Mouse (Mus musculus): ENCODE results near the gene Vmn1r29.
"Not testable (repeated sequence)": the region's sequence is repeated elsewhere in the genome, so short reads cannot be mapped to it uniquely, and the experiment has no call there.

The Vmn1r29 gene

DNA sequence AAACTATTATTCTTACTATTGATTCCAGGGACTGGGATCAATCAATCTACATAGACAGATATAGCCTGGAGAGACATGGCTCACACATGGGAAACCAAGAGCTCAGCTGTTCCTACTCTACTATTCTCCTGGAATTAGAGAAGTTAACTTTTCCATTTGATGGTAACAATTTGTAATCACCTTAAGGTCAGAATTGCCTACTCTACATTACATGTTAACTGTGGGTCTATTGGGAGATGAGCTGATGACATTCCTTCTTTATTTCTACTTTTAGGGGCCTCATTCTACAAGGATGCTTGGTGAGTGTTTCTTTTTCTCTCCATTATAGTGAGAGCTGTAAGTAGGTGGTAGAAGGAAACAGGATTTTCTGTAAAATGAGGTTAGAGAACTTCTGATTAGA lies at the start of gene Vmn1r29:
Gene Vmn1r29 (plus strand): TSS at position 301 of the 400 bp plus-strand sequence.
- no peak for DNase-seq (ENCODE audit: low spot score)

DNA sequence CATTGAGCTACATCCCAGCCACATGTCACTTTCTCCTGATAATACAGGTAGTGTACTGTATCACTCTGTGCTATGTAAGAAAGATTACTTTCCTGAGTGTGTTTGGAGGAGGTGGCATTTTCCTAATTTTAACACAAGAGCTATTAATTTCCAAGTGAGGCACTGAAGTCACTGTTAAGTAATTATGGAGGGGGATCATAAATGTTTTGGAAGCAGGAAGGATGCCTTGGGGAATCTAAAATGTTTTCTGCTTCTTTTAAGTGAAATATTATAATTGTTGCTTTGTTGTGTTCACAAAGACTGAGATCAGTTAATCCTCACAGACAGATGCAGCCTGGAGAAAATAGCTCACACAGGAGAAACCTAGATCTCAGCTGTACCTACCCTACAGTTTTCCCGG lies 39.6 kb upstream of the Vmn1r29 start, which contains the start of gene Vmn1r28:
Gene Vmn1r28 (plus strand): TSS at position 301 of the 400 bp plus-strand sequence.
- no peak for DNase-seq (ENCODE audit: low spot score)

GRCm38 (mm10) chr6:58279661-58280060 lies 21.7 kb upstream of the Vmn1r29 start:
- not testable (repeated sequence) for DNase-seq (ENCODE audit: low spot score)

- no peak for DNase-seq (ENCODE audit: low spot score)
Measured at GRCm38 (mm10) chr6:58292201-58292600, 9.1 kb upstream of the Vmn1r29 start.

GRCm38 (mm10) chr6:58298511-58298910 lies 2.8 kb upstream of the Vmn1r29 start:
- DNase-seq (ENCODE audit: low spot score): not testable (repeated sequence)

DNA sequence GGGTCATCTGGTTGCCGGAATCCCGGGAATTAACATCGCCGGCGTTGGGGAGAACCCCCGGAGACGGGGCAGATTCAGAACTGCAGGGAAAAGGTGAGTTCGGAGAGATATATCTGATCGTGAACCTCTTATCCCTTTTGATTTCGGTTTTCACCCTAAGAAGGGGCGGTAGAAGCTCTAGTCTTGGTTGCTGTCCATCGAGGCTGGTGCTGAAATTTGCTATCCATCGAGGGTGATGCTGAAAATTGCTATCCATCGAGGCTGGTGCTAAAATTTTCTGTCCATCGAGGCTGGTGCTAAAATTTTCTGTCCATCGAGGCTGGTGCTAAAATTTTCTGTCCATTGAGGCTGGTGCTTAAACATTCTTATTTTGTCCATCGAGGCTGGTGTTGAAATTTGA lies 29.3 kb downstream of the Vmn1r29 start:
- not testable (repeated sequence) for DNase-seq (ENCODE audit: low spot score)
